11 mouse cellular contexts compared by ENCODE assay signal in the genomic region with DNA sequence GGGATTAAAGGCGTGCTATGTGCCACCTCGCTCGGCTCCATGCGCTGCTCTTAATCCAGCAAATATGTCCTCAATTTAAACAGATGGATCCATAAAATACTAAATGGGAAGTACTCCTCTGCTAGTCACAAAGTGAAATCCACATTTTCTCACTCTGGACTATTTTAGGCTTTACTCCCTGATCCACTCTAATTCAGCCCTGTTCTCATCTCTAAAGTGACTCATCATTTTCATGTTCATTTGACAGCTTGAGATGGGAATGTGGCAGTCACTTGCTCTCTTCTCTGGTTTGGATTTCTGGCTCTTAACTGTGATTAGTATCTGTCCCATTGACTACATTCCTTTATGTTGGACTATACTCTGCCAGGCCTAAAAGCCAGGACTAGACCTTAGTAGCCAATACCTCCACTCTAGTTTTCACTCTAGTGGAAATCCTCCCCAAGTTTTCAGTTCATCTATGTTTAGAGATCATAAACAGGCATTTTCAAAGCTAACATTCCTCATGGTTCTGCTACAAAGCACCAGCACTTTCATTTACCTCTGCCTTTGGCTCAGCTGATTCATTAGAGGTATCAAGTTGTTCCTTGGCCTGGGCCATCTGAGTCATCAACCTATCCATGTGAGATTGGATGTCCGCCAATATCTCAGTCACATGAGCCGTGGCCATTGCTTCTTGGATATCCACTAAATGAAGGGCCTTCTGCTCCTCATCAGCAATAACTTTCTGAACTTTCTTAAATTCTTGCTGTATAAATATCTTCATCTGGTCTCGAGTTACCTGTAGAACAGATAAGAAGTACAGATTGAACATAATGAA. TPM values are rescaled to one million over a fixed set of nuclear protein-coding genes. Genes with fewer than 3 reads are reported as not detected.
DNase-seq lines count a peak whose midpoint lies in the region; ATAC-seq and TF ChIP-seq lines count a peak whose summit lies in the region.
"Had no signal": no experiment of that assay in that cellular context is flagged by ENCODE, and none has a peak within 500 bp of the region (broad histone marks: within the 10 kb centered on the region; RNA-seq: fewer than 3 reads in every experiment).

No protein-coding gene starts in this region.

- H3K4me2 ChIP-seq in liver, postnatal 0 days (ENCODE audit: low read depth, low read length): no peak overlapping the region
- H3K4me2 ChIP-seq in forebrain, embryonic 14.5 days (ENCODE audit: low read length): no peak overlapping the region
- H3K4me2 ChIP-seq: hindbrain, embryonic 12.5 days; midbrain, embryonic 15.5 days had no signal

- intact Hi-C loops in left cerebral cortex, postnatal 14 days (cut with DNase I): no loop called here

- no peak overlapping the region for H3K4me3 ChIP-seq in liver, adult 2 months (ENCODE audit: insufficient read depth, low read depth, low read length)
- no peak overlapping the region for H3K4me3 ChIP-seq in liver, postnatal 0 days (ENCODE audit: low read depth, low read length)
- H3K4me3 ChIP-seq in forebrain, embryonic 14.5 days (ENCODE audit: low read depth, low read length): no peak overlapping the region
- H3K4me3 ChIP-seq: hindbrain, embryonic 12.5 days; midbrain, embryonic 15.5 days had no signal

- no peaks in the 10 kb centered on the region for H3K4me1 ChIP-seq in liver, adult 2 months (ENCODE audit: control insufficient read depth, insufficient read depth, low read length)
- no peaks in the 10 kb centered on the region for H3K4me1 ChIP-seq in liver, postnatal 0 days (ENCODE audit: insufficient read depth)
- H3K4me1 ChIP-seq in forebrain, embryonic 14.5 days (ENCODE audit: control insufficient read depth, insufficient read depth, low read length): peaks cover 4% of the 10 kb centered on the region
- H3K4me1 ChIP-seq: hindbrain, embryonic 12.5 days; midbrain, embryonic 15.5 days had no signal

- no peak for TF ChIP-seq POLR2A in liver, adult 2 months (IDR thresholded peaks at IDR 0.05; ENCODE audit: extremely low read depth, insufficient read depth, low read length)

- WGBS in liver, adult 2 months: 92% methylated on average over 7 of the region's 7 CpGs
- 88% methylated on average over 7 of the region's 7 CpGs for WGBS in liver, postnatal 0 days (ENCODE audit: insufficient replicate concordance)
- 93% methylated on average over 7 of the region's 7 CpGs for WGBS in forebrain, embryonic 14.5 days

- ATAC-seq in liver, postnatal 0 days: no peak
- ATAC-seq in forebrain, embryonic 14.5 days: no peak
- ATAC-seq: midbrain, embryonic 15.5 days had no signal

- no peak for TF ChIP-seq CTCF in liver, adult 2 months (IDR thresholded peaks at IDR 0.05; ENCODE audit: low read depth, low read length)
- TF ChIP-seq CTCF in liver, postnatal 0 days (IDR thresholded peaks at IDR 0.05; ENCODE audit: low read depth): no peak

- H3K27me3 ChIP-seq in liver, adult 2 months (ENCODE audit: control insufficient read depth, insufficient read depth, low read length): no peaks in the 10 kb centered on the region
- H3K27me3 ChIP-seq in liver, postnatal 0 days (ENCODE audit: insufficient read depth, low read length): no peaks in the 10 kb centered on the region
- no peaks in the 10 kb centered on the region for H3K27me3 ChIP-seq in forebrain, embryonic 14.5 days (replicated peaks; ENCODE audit: control insufficient read depth, insufficient read depth, low read length)
- H3K27me3 ChIP-seq: hindbrain, embryonic 12.5 days; midbrain, embryonic 15.5 days had no signal

- H3K79me2 ChIP-seq in liver, adult 2 months (ENCODE audit: control insufficient read depth, insufficient read depth, low read length): peaks cover 2% of the 10 kb centered on the region; the same call in 1 of the 2 replicates

- no peak for TF ChIP-seq EP300 in liver, postnatal 0 days (IDR thresholded peaks at IDR 0.05; ENCODE audit: low read depth)

- peak; percentile 34 for DNase-seq in liver, adult 2 months (ENCODE audit: extremely low read depth, low read depth, low spot score)
- DNase-seq in liver, postnatal 0 days: no peak
- DNase-seq in adrenal gland, postnatal 10 days: peak; percentile 19
- DNase-seq in cerebellum, postnatal 14 days: peak; percentile 27 to 66
- DNase-seq in telencephalon, adult 2 months (ENCODE audit: low read depth, low spot score): peak; percentile 65
- no peak for DNase-seq in left cerebral cortex, postnatal 14 days (ENCODE audit: low spot score in 2 of 2)
- DNase-seq in forebrain, embryonic 14.5 days (ENCODE audit: low spot score): no peak
- DNase-seq: lung, adult 18-20 months; thymus, postnatal 14 days had no signal

- H3K27ac ChIP-seq in liver, adult 2 months (replicated peaks; ENCODE audit: insufficient read depth, low read depth, low read length): no peak overlapping the region
- no peak overlapping the region for H3K27ac ChIP-seq in liver, postnatal 0 days (ENCODE audit: low read depth)
- no peak overlapping the region for H3K27ac ChIP-seq in forebrain, embryonic 14.5 days (ENCODE audit: low read depth, low read length)
- H3K27ac ChIP-seq: hindbrain, embryonic 12.5 days; midbrain, embryonic 15.5 days had no signal

- H3K9ac ChIP-seq in liver, adult 2 months (ENCODE audit: low read depth, low read length): no peak overlapping the region
- no peak overlapping the region for H3K9ac ChIP-seq in liver, postnatal 0 days (replicated peaks)
- H3K9ac ChIP-seq in forebrain, embryonic 14.5 days (ENCODE audit: low read length): no peak overlapping the region
- H3K9ac ChIP-seq: hindbrain, embryonic 12.5 days; midbrain, embryonic 15.5 days had no signal

- peaks cover 12% of the 10 kb centered on the region; the same call in 1 of the 2 replicates for H3K36me3 ChIP-seq in liver, adult 2 months (ENCODE audit: control insufficient read depth, insufficient read depth, low read length)
- H3K36me3 ChIP-seq in liver, postnatal 0 days (replicated peaks; ENCODE audit: insufficient read depth, low read length): peaks cover 11% of the 10 kb centered on the region; the same call in 1 of the 2 replicates
- H3K36me3 ChIP-seq in forebrain, embryonic 14.5 days (ENCODE audit: control insufficient read depth, insufficient read depth, low read length): peaks cover 17% of the 10 kb centered on the region

- no peaks in the 10 kb centered on the region for H3K9me3 ChIP-seq in liver, postnatal 0 days (ENCODE audit: low read length)
- H3K9me3 ChIP-seq in forebrain, embryonic 14.5 days (replicated peaks; ENCODE audit: control insufficient read depth, low read length): no peaks in the 10 kb centered on the region
- H3K9me3 ChIP-seq: hindbrain, embryonic 12.5 days; midbrain, embryonic 15.5 days had no signal

RNA-seq across cellular contexts. Expression of gene Trim44, which starts 50.5 kb away (rescaled TPM):
- total RNA-seq in liver, adult 2 months (2014; rRNA removed): 13.3 and 14.8 TPM in 2 replicates
- polyA plus RNA-seq in liver, adult 2 months (2012; rRNA removed): 10.8 and 11.5 TPM in 2 replicates
- polyA plus RNA-seq in liver, postnatal 0 days (2015; fragmentation: Nextera tagmentation; extraction: Ambion mirVana): 4.9 and 5.5 TPM in 2 replicates
- 10 to 100 TPM; 58.0 to 64.2 TPM for total RNA-seq in adrenal gland, postnatal 10 days (2021)
- total RNA-seq in left cerebral cortex, postnatal 14 days (2021): 100 to 1,000 TPM; 172 to 173 TPM
- polyA plus RNA-seq in forebrain, embryonic 14.5 days (2014; fragmentation: Nextera tagmentation; extraction: Ambion mirVana): 29.8 and 34.6 TPM in 2 replicates

Comparison
In these comparisons a context has a peak if more than half of its experiments do, and no peak if none do; other contexts are left out.
1. DNase-seq: peak in liver, adult 2 months (single experiment), adrenal gland, postnatal 10 days (single experiment), cerebellum, postnatal 14 days (2 of 2) and telencephalon, adult 2 months (single experiment); none in liver, postnatal 0 days (single experiment), left cerebral cortex, postnatal 14 days (0 of 2) and forebrain, embryonic 14.5 days (single experiment).